Mouse (Mus musculus): ENCODE data around the gene Ehbp1l1.

Ehbp1l1 gene

DNA sequence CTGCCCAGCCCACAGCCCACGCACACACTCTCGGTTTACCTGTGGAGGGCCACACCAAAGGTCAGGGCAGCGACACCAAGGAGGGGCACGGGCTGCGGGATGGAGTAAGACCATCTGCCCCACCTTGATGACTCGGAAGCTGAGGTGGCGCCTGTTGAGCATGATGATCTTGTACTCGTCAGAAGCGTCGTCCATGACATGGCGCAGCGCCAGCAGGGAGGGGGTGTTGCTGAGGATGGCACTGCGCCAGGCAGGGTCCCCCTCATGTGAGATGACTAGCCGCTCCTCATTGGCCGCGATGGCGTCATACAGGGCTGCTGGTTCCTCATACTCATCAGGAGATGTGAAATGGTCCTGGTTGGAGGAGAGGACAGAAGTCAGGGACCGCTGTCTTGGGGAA, 59.7 kb downstream of the Ehbp1l1 start:
- no peak for DNase-seq (ENCODE audit: low spot score)

DNA sequence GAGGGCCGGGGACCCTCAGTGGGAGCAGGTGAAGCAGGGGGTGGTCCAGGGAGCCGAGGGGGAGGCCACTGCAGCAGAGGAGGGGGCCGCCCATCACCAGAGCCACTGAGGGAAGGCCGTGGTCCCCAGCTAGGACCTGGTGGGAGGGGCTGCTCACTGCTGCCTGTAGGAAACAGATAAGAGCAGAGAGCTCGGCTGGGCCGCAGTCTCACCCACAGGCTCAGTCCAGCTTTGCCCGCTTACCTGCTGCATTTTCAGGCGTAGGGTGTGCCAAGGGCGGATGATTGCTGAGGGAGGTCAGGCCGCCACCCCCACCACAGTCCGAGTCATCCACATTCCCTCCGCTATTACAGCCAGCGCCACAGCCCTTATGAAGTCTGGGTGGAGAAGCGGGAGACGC, 60.7 kb downstream of the Ehbp1l1 start:
- no peak for DNase-seq (ENCODE audit: low spot score)

DNA sequence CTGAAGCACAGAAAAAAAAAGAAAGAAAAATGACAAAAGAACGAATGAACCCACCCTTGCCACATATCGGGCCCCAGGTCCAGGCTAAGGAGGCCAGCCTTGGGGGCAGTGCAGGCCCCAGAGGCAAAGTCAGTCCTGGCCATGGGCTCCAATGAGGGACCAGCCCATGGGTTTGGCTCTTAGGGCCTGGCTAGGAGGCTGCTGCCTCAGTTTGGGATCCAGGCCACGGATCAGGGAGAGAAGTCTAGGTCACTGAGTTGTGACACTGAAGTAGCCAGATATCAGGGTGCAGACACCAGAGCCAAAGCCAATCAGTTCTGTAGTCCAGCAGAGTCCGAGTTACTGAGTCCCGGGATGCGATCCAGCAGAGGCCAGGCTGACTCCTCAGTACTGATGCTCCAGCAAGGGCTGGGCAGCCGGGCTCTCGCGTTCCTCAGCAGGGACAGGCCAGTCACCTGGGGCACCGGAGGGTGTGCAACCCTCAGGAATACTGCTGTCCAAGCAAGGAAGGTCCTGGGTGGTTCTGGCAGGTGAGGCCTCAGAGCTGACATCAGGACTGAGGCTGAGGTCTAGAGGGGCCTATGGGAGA, 61.4 kb downstream of the Ehbp1l1 start:
- DNase-seq (ENCODE audit: low spot score), result no peak

DNA sequence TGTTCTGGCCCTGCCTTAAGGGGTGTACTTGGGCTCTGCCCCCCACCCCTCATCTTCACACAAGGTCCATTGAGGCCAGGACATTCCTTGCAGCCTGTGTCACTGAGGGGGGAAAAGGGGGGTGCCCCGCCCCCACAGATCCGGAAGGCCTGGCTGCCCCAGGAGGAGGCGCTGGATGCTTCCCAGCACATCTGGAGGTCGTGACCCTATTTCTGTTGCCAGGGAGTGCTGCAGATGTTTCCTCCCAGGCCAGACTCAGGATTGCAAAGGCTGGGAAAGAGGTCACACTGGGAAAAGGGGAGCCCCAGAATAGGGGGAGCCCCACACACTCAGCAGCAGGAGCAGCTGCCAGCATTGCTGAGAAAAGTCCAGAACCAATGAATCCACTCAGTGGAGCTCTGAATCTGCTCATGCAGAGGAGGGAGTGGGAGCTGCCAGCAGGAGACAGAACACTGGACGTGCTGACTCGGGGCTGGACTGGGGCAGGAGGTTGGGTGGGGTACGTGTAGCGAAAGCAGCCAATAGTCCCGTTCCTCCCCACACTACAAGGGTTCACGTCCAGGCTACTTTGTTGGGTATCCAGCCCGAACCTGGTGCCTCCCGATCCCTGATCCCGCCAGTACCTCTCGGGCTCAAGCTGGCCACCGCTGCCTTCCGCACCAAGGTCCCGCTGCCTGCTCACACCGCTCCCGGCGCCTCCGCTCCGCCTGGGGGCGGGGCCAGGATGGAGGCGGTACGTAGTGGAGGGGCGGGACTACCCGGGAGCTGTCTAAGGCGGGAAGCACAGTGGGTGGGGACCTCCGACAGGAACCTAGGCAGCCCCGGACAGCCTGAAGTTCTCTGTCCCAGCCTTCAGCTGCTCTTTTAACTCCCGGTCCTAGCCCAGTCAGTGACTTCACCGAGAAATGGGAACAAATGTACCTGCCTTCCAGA, 62.9 kb downstream of the Ehbp1l1 start, which contains the start of gene Sipa1:
Gene Sipa1 (minus strand): TSS at position 727 of the 933 bp plus-strand sequence.
- DNase-seq (ENCODE audit: low spot score), result peak; percentile 82

DNA sequence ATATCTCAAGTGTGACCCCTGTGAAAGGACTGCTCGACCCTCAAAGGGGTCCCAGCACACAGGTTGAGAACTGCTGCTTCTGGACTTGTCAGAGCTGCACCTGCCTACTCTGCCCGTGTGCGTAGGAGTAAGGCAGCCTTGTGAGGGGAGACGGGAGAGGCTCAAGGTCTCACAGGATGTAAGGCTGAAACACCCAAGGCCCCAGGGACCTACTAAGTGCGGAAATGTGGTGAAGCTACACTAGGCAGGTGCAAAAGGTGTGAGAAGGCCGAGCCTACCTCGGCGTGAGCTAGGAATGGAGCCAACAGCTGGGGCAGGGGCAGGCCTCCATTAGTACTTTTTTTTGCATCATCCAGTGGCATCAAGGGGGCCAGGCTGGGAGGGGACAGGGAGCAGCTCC, 63.8 kb downstream of the Ehbp1l1 start:
- DNase-seq (ENCODE audit: low spot score), result no peak

DNA sequence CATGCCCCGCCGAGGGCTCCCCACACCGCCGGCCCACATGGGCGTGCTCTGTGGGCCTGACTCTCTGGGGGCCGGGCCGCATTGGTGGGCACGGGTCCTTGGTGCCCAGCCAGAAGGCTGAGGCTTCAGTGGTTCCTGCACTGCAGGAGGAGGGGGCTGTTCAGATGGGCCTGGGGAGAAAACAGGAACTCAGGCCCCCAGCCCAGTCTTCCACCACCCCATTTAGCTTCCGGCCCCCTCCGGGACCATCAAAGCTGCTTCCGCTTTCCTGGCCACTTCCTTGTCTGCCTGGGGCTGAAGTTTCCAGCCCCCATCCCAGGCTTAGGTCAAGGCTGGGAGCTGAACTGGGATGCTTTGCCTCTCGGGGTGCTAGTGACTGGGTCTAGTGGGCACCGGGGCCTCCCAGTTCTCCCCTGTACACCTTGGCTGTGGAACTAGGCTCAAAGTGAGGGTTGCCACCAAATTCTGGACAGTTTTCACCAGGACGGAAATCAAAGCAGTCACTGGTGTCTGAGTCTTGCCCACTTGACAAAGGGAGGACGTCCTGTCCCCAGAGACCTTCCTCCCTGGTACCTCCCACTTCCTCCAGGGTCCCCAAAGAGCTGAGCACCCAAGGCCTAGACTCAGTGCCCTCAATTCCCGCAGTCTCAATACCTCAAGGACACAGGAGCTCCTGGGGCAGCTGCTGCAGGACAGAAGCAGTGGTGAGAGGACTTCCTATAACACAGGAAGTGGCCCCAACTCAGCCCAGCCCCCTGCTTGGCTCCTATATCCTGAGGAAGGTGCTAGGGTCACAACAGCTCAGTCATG, 65.0 kb downstream of the Ehbp1l1 start:
- DNase-seq (ENCODE audit: low spot score), result peak; percentile 54
